Mouse (Mus musculus) kidney, adult 18-20 months (tissue): Measurements from ENCODE around the gene Tmem236.

Experiments used
- DNase-seq: peaks from one replicate; pipeline ENCODE4 v3.0.0; 2021

Gene Tmem236

DNA sequence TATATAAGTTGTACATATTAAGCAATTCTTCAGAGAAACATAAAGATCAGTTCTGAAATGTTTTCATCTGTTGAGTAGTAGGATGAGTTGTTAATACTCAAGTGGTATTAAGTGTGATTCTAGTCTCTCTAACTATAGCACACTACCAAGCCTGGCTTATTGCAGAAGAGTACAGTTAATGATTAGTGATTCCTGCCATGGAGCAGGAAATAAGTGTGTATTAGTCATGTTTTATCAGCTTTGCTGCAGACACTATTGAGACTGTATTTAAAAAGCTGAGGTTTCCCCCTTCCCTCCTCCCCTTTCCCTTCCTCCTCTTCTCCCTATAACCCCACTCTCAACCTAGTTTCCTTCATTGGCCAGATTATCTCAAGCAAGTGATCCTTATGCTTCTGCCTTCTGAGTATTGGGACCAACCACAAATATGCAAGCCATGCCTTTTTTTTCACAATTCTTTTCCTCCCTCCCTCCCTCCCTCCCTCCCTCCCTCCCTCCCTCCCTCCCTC is 84.1 kb downstream of the Tmem236 start:
- DNase-seq: no peak

DNA sequence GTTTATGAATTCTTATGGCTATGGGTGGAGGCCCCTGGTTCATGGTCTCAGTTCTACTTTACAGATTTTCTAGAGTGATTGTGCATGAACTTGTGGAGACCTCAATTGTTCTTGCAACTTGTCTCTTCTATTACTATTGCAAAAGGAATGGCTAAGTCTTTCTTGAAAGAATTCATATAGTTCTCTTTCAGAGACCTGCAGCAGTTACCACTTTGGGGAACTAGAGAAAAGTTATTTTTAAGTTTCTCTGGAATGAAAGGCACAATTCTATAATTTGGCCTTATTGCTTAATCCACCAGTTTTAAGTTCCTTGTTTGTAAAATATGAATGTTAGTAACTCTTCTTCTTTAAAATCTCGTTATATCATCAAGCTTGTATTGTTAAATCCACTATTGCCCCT is 87.8 kb downstream of the Tmem236 start:
- DNase-seq: no peak

DNA sequence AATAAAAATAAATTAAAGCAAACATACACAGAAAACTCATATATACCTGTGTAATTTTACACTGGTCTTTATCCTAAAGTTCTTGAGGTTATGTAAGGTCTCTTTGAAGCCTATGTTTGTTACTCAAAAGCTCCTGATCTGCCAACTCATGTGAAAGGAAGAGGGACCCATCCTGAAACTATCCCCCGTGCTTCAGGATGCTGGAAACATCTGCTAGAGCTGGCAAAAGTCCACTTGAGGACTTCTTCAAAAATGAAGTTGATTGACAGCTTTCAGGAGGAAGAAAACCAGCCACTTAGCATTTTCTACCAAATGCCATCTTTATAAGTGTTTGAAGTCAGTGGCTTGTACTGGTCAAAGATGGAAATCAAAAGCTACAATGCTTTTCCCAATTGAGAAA is 94.8 kb downstream of the Tmem236 start:
- DNase-seq: no peak
